Mouse (Mus musculus) myocyte (in vitro differentiated cells): ENCODE data around the gene Rtl10. TPM values are rescaled to one million over a fixed set of nuclear protein-coding genes. Genes with fewer than 3 reads are reported as not detected.
"Not testable (repeated sequence)": the region's sequence is repeated elsewhere in the genome, so short reads cannot be mapped to it uniquely, and the experiment has no call there.

Experiments
- H3K27me3 ChIP-seq: one replicate; pipeline ENCODE4 v1.6.1; 2011; ENCODE audit not compliant: control insufficient read depth, insufficient read depth, insufficient read length
- H3K36me3 ChIP-seq: one replicate; pipeline ENCODE4 v1.6.1; 2011; ENCODE audit not compliant: control insufficient read depth, insufficient read depth
- H3K4me2 ChIP-seq: one replicate; pipeline ENCODE4 v1.6.1; 2011; ENCODE audit warnings: low read depth, control low read depth
- H3K4me3 ChIP-seq: one replicate; pipeline ENCODE4 v1.5.1; 2011; ENCODE audit warnings: mild to moderate bottlenecking, control low read depth, moderate library complexity
- H3K79me2 ChIP-seq: one replicate; pipeline ENCODE4 v1.6.1; 2011; ENCODE audit not compliant: control insufficient read depth, insufficient read depth
- H3ac ChIP-seq: one replicate; pipeline ENCODE4 v1.6.1; 2011; ENCODE audit not compliant: control insufficient read depth, insufficient read length
- CEBPB ChIP-seq: IDR thresholded peaks from 2 replicates; pipeline ENCODE4 v1.6.1; 2011; ENCODE audit warnings: mild to moderate bottlenecking, moderate library complexity; ENCODE audit not compliant: poor library complexity, insufficient read depth, severe bottlenecking
- E2F4 ChIP-seq: IDR thresholded peaks from one replicate; pipeline ENCODE4 v1.6.1; 2011; ENCODE audit warnings: mild to moderate bottlenecking, control low read depth, moderate library complexity; ENCODE audit not compliant: insufficient read depth
- MAX ChIP-seq: IDR thresholded peaks from one replicate; pipeline ENCODE4 v1.6.1; 2011; ENCODE audit warnings: low read depth, mild to moderate bottlenecking, control low read depth
- MYOD1 ChIP-seq, 3 experiments: IDR thresholded peaks; one replicate each; pipeline ENCODE4 v1.6.1; 2011; ENCODE audit warnings: control low read depth in 2 of 3, low read depth in 2 of 3, mild to moderate bottlenecking in 2 of 3, moderate library complexity in 1 of 3; ENCODE audit not compliant: insufficient read length in 2 of 3, control insufficient read depth in 1 of 3
- MYOG ChIP-seq, 3 experiments: IDR thresholded peaks; one replicate each; pipeline ENCODE4 v1.6.1; 2011; ENCODE audit warnings: control low read depth in 2 of 3, low read depth in 2 of 3, mild to moderate bottlenecking in 2 of 3; ENCODE audit not compliant: insufficient read length in 2 of 3, control insufficient read depth in 1 of 3, insufficient read depth in 1 of 3
- POLR2A ChIP-seq: IDR thresholded peaks from one replicate; pipeline ENCODE4 v1.6.1; 2011; ENCODE audit warnings: low read depth, mild to moderate bottlenecking, control low read depth, moderate library complexity; ENCODE audit not compliant: insufficient read length
- POLR2AphosphoS2 ChIP-seq: IDR thresholded peaks from one replicate; pipeline ENCODE4 v1.6.1; 2011; ENCODE audit warnings: low read depth, control low read depth; ENCODE audit not compliant: insufficient read length
- REST ChIP-seq: IDR thresholded peaks from one replicate; pipeline ENCODE4 v1.6.1; 2011; ENCODE audit warnings: mild to moderate bottlenecking, control low read depth, moderate library complexity; ENCODE audit not compliant: insufficient read depth, insufficient read length
- SRF ChIP-seq: IDR thresholded peaks from one replicate; pipeline ENCODE4 v1.6.1; 2011; ENCODE audit warnings: low read depth; ENCODE audit not compliant: control insufficient read depth, insufficient read length
- TCF12 ChIP-seq: IDR thresholded peaks from one replicate; pipeline ENCODE4 v1.6.1; 2011; ENCODE audit warnings: mild to moderate bottlenecking, control low read depth; ENCODE audit not compliant: poor library complexity, insufficient read depth, severe bottlenecking
- TCF3 ChIP-seq: IDR thresholded peaks from one replicate; pipeline ENCODE4 v1.6.1; 2011; ENCODE audit warnings: low read depth, control low read depth; ENCODE audit not compliant: insufficient read length
- USF1 ChIP-seq: IDR thresholded peaks from one replicate; pipeline ENCODE4 v1.6.1; 2011; ENCODE audit warnings: low read depth, mild to moderate bottlenecking, control low read depth, moderate library complexity
- polyA plus RNA-seq: library from polyadenylated mRNA; unstranded; fragments of >200 nt; fragmentation: generic; extraction: Trizol; gene quantifications from one replicate; pipeline ENCODE4 v1.2.1, GENCODE M21; 2012; ENCODE audit warnings: missing spikeins

The Rtl10 gene
- polyA plus RNA-seq, 1 experiment = 2.7 TPM

DNA sequence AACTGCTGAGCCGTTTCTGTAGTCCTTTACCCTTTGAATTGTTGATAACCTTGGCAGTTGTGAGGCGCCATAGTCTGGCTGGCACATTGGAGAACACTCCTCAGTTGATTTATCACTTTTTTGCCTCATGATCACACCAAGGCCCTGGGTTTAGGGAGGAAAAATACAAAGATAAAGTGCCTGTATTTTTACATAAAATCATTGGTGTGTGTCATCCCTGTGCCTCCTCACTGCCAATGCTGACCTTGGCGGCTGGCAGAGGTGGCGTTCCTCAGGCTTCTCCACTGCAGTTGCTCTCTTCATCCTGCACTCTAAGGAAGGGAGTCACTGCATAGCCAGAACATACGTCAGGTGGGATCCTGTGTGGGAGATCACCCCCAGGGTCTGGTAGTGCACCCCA is 13.0 kb downstream of the Rtl10 start:
- no peak overlapping the region for H3K4me3 ChIP-seq
- no peak overlapping the region for H3ac ChIP-seq
- H3K36me3 ChIP-seq = no peaks in the 10 kb centered on the region
- TF ChIP-seq MYOG (IDR thresholded peaks at IDR 0.05; ENCODE audit: control insufficient read depth in 1 of 3, insufficient read depth in 1 of 3, insufficient read length in 2 of 3, low read depth in 2 of 3) = no peak
- no peak for TF ChIP-seq E2F4
- TF ChIP-seq MAX = no peak
- no peak for TF ChIP-seq POLR2A
- TF ChIP-seq SRF = no peak
- no peak for TF ChIP-seq REST
- no peak for TF ChIP-seq MYOD1 (IDR thresholded peaks at IDR 0.05; ENCODE audit: control insufficient read depth in 1 of 3, insufficient read length in 2 of 3, low read depth in 2 of 3)
- no peak for TF ChIP-seq POLR2AphosphoS2
- TF ChIP-seq TCF3 = no peak
- no peak for TF ChIP-seq USF1
- TF ChIP-seq TCF12 = no peak
- TF ChIP-seq CEBPB = no peak
- no peak overlapping the region for H3K4me2 ChIP-seq
- H3K79me2 ChIP-seq = no peaks in the 10 kb centered on the region
- H3K27me3 ChIP-seq = no peaks in the 10 kb centered on the region

DNA sequence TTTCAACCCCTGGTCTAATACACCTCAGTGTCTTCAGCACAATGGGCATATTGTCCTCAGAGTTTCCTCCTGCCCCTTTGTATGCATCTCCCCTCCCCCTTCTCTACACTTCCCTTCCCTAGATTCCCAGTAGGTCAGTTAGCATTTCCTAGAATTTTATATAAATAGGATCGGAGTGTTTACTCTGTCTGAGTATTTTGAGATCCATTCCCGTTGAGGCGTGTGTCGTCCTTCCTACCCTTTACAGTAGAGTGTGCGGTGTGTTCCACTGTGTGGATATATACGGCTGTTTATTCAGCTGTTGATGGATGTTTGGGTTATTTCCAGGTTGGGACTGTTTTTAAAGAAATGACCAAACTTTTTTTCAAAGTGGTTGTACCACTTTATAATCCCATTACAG is 14.8 kb downstream of the Rtl10 start:
- peak overlapping the region; percentile 54 for H3K4me2 ChIP-seq
- TF ChIP-seq MYOG (IDR thresholded peaks at IDR 0.05; ENCODE audit: control insufficient read depth in 1 of 3, insufficient read depth in 1 of 3, insufficient read length in 2 of 3, low read depth in 2 of 3) = no peak
- TF ChIP-seq E2F4 = no peak
- TF ChIP-seq POLR2AphosphoS2 = no peak
- no peak for TF ChIP-seq POLR2A
- no peak for TF ChIP-seq REST
- no peak for TF ChIP-seq MAX
- peak; percentile 5 for TF ChIP-seq TCF12
- no peak for TF ChIP-seq USF1
- TF ChIP-seq SRF = no peak
- TF ChIP-seq TCF3 = no peak
- peak; percentile 25 to 90 (median 79) for TF ChIP-seq MYOD1 (IDR thresholded peaks at IDR 0.05; ENCODE audit: control insufficient read depth in 1 of 3, insufficient read length in 2 of 3, low read depth in 2 of 3)
- no peak for TF ChIP-seq CEBPB
- no peaks in the 10 kb centered on the region for H3K36me3 ChIP-seq
- H3K79me2 ChIP-seq = no peaks in the 10 kb centered on the region
- H3K27me3 ChIP-seq = no peaks in the 10 kb centered on the region
- H3K4me3 ChIP-seq = no peak overlapping the region
- H3ac ChIP-seq = no peak overlapping the region

DNA sequence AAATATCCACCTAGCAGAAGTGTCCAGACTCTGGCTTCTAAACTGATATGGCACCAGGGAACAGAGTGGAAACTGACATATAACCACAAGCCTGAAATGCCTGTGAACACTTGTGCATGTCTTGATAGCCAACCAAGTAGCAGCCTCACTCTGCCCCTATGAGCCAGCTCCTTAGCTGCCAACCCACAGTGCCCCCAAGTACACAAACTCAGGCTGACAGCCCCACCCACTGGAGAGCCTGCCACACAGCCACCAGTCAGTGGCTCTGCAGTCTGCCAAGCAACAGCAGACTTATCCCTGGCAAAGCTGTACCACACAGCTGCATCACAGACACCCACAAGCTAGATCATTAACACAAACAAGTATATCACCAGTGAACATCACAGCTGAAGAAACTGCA is 19.4 kb downstream of the Rtl10 start:
- Histone ChIP-seq H3K27me3 (no peaks in the 10 kb centered on the region), H3ac (no peak overlapping the region), H3K79me2 (no peaks in the 10 kb centered on the region), H3K4me2 (no peak overlapping the region), H3K4me3 (no peak overlapping the region), H3K36me3 (no peaks in the 10 kb centered on the region)
- TF ChIP-seq MAX = no peak
- peak in 1 of 3 experiments; percentile 1 for TF ChIP-seq MYOG (IDR thresholded peaks at IDR 0.05; ENCODE audit: control insufficient read depth in 1 of 3, insufficient read depth in 1 of 3, insufficient read length in 2 of 3, low read depth in 2 of 3)
- no peak for TF ChIP-seq POLR2AphosphoS2
- TF ChIP-seq SRF = no peak
- TF ChIP-seq USF1 = no peak
- TF ChIP-seq TCF12 = no peak

DNA sequence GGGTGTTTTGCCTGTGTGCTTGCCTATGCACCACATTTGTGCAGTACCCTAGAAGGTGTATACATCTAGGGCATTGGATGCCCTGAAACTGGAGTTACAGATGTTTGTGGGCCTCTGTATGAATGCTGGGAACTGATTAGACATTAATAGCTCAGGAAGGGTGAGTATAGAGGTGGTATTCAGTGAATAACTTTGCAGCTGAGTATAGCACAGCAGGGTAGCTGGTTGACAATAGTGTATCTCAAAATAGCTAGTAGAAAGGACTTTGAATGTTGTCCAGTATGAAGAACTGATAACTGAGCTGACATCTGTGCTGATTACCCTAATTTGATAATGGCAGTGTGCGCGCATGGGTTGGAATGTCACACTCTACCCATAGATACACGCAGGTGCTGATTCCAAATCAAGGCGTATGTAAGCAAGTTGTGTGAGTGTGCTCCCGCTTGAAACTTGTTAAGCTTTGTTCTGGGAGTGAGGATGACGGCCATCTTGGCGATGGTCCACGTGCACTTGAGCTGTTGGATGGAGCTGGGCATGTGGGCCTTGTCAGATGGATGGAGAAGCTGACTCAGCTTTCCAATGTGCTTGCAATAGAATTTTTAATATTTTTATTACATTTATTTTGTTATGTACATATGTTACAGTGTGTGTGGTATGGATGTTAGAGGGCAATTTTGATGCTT is 25.0 kb downstream of the Rtl10 start:
- H3K4me3 ChIP-seq = no peak overlapping the region
- no peak overlapping the region for H3ac ChIP-seq
- H3K27me3 ChIP-seq = no peaks in the 10 kb centered on the region
- H3K79me2 ChIP-seq = no peaks in the 10 kb centered on the region
- H3K36me3 ChIP-seq = no peaks in the 10 kb centered on the region
- TF ChIP-seq MYOG (IDR thresholded peaks at IDR 0.05; ENCODE audit: control insufficient read depth in 1 of 3, insufficient read depth in 1 of 3, insufficient read length in 2 of 3, low read depth in 2 of 3) (no peak), CEBPB (no peak), MAX (no peak), E2F4 (no peak), USF1 (no peak), POLR2A (no peak), MYOD1 (IDR thresholded peaks at IDR 0.05; ENCODE audit: control insufficient read depth in 1 of 3, insufficient read length in 2 of 3, low read depth in 2 of 3) (no peak), POLR2AphosphoS2 (no peak), SRF (no peak), TCF12 (no peak), REST (no peak), TCF3 (no peak)
- no peak overlapping the region for H3K4me2 ChIP-seq

DNA sequence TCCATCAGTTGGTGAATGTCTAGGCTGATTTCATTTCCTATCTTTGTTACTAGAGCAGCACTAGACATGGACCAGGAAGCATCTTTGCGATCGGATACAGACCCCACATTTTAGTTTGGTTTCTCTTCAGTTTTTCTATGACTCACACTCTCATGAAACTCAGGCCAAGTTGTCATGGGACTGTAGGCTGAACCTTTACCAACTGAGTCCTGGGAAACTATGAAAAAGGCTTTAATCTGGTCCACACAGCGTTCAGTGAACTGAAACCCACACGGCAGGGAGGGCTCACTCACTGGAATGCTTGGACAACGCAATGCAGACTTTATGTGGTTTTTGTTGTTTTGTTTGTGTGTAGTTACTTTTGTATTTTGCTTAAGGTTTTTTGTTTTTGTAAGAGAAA is 30.0 kb downstream of the Rtl10 start:
- Histone ChIP-seq H3K4me3 (no peak overlapping the region), H3K27me3 (no peaks in the 10 kb centered on the region), H3K36me3 (no peaks in the 10 kb centered on the region), H3ac (no peak overlapping the region), H3K79me2 (no peaks in the 10 kb centered on the region), H3K4me2 (no peak overlapping the region)
- no peak for TF ChIP-seq MYOG (IDR thresholded peaks at IDR 0.05; ENCODE audit: control insufficient read depth in 1 of 3, insufficient read depth in 1 of 3, insufficient read length in 2 of 3, low read depth in 2 of 3)
- TF ChIP-seq TCF12 = no peak
- no peak for TF ChIP-seq POLR2A
- TF ChIP-seq MAX = no peak
- TF ChIP-seq POLR2AphosphoS2 = no peak
- no peak for TF ChIP-seq REST
- no peak for TF ChIP-seq SRF
- TF ChIP-seq E2F4 = no peak

DNA sequence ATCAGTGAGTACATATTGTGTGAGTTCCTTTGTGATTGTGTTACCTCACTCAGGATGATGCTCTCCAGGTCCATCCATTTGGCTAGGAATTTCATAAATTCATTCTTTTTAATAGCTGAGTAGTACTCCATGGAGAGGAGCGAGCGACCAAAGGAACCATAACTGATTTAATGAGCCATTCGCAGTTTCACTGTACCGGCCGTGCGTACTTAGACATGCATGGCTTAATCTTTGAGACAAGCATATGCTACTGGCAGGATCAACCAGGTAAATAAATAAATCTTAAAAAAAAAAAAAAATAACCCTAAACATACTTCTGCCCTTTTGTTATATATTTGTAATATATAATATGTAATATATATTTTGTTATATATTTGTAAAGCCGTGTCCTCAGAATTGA is 34.4 kb downstream of the Rtl10 start:
- not testable (repeated sequence) for H3K27me3 ChIP-seq, H3ac ChIP-seq, H3K36me3 ChIP-seq, H3K4me2 ChIP-seq, H3K79me2 ChIP-seq, H3K4me3 ChIP-seq
